Mouse (Mus musculus) forebrain, embryonic 13.5 days (tissue): ENCODE results near the gene C2cd4b. TPM values are rescaled to one million over a fixed set of nuclear protein-coding genes. Genes with fewer than 3 reads are reported as not detected.

Source experiments
- ATAC-seq: fragments of 200-750 bp; cut with Nextera tagmentation; 2 replicates; pipeline ENCODE4 v1.8.0; 2017
- H3K27ac ChIP-seq: fragments of 300-500 bp; sonication (generic); 2 replicates; pipeline ENCODE4 v1.5.1; 2015; ENCODE audit warnings: inconsistent platforms, mild to moderate bottlenecking, moderate library complexity
- H3K27me3 ChIP-seq: fragments of 300-500 bp; sonication (generic); 2 replicates; pipeline ENCODE4 v1.6.1; 2015; ENCODE audit warnings: mild to moderate bottlenecking, inconsistent platforms
- H3K36me3 ChIP-seq: fragments of 300-500 bp; sonication (generic); 2 replicates; pipeline ENCODE4 v1.6.1; 2015; ENCODE audit warnings: mild to moderate bottlenecking, inconsistent platforms; ENCODE audit not compliant: poor library complexity, severe bottlenecking
- H3K4me1 ChIP-seq: fragments of 300-500 bp; sonication (generic); 2 replicates; pipeline ENCODE4 v1.6.1; 2015; ENCODE audit warnings: inconsistent platforms
- H3K4me2 ChIP-seq: fragments of 300-500 bp; sonication (generic); 2 replicates; pipeline ENCODE4 v1.6.1; 2015; ENCODE audit warnings: inconsistent platforms, mild to moderate bottlenecking, moderate library complexity
- H3K4me3 ChIP-seq: fragments of 300-500 bp; sonication (generic); 2 replicates; pipeline ENCODE4 v1.5.1; 2015; ENCODE audit warnings: mild to moderate bottlenecking, inconsistent platforms
- H3K9ac ChIP-seq: fragments of 300-500 bp; sonication (generic); 2 replicates; pipeline ENCODE4 v1.6.1; 2015; ENCODE audit warnings: mild to moderate bottlenecking, inconsistent platforms
- H3K9me3 ChIP-seq: fragments of 300-500 bp; sonication (generic); replicated peaks from 2 replicates; pipeline ENCODE4 v1.6.1; 2016; ENCODE audit warnings: inconsistent platforms
- WGBS: fragments of 180-500 bp; shearing (Covaris S2); methylation state at CpG from one replicate; pipeline ENCODE4 v1.1.7; 2015; 5-methylcytosine and 5-hydroxymethylcytosine counted together
- polyA plus RNA-seq: library from polyadenylated mRNA; unstranded; fragments of >200 nt; fragmentation: Nextera tagmentation; extraction: Ambion mirVana; gene quantifications from 2 replicates; pipeline ENCODE4 v1.2.1, GENCODE M21; 2015

C2cd4b gene
- polyA plus RNA-seq: 0.15 TPM in 1 of 2 replicates, not detected in the other

GRCm38 (mm10) chr9:67759163-67759955 is at the start of gene C2cd4b:
TSS of gene C2cd4b (plus strand) at chr9:67759437.
- WGBS: 1% methylated on average over 49 of the region's 49 CpGs
- Histone ChIP-seq H3K4me3 (peak within 1 kb of the TSS; percentile 66), H3K36me3 (no peaks in the 10 kb centered on the region), H3K4me1 (peaks cover 9% of the 10 kb centered on the region), H3K9me3 (no peaks in the 10 kb centered on the region), H3K9ac (peak within 1 kb of the TSS; percentile 74), H3K27me3 (peaks cover 40% of the 10 kb centered on the region), H3K4me2 (peak within 1 kb of the TSS; percentile 94), H3K27ac (peak within 1 kb of the TSS; percentile 57; the same call in 1 of the 2 replicates)
- no peak for ATAC-seq

DNA sequence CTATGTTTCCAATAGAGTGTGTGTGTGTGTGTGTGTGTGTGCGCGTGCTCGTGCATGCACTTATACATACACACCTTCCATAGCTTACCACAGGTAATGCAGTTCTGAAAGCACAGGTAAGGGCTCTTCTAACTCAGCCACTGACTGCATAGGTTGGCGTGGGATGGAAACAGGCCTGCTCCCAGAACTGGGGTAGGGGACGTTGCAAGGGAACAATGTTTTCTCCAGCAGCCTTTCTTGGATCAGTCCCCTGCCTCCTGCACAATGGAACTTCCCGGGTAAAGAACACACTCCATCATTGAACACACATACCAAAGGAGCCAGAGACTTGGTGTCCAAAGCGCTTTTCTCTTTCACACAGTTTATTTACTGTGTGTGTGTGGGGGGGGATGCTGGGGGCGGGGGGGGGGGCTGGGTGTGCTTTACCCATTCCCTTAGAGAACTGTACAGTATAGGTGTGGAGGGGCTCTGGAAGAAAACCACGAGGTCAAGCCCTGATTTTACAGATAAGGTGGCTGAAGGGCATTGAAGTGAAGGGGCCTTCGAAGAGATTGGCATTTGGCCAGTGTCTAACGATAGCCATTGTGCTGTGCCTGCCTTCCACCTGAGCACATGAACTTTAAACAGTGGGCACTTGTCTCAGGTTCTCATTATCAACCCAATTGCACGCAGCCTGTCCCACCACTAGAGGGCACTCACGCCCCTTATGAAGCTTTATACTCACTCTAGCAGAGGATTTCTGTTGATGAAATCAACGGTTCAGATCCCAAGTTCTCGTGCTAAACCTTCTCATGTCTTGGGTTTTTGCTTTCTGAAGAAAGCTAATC is 48.0 kb upstream of the C2cd4b start:
- Histone ChIP-seq H3K27me3 (no peaks in the 10 kb centered on the region), H3K9ac (no peak overlapping the region), H3K27ac (no peak overlapping the region), H3K36me3 (no peaks in the 10 kb centered on the region), H3K4me3 (no peak overlapping the region), H3K4me1 (0 out of 2 replicates have a peak, but pooled peaks cover 4% of the 10 kb centered on the region), H3K4me2 (no peak overlapping the region), H3K9me3 (no peaks in the 10 kb centered on the region)
- 39% methylated on average over 15 of the region's 15 CpGs for WGBS
- peak; percentile 51; the same call in 1 of the 2 replicates for ATAC-seq

DNA sequence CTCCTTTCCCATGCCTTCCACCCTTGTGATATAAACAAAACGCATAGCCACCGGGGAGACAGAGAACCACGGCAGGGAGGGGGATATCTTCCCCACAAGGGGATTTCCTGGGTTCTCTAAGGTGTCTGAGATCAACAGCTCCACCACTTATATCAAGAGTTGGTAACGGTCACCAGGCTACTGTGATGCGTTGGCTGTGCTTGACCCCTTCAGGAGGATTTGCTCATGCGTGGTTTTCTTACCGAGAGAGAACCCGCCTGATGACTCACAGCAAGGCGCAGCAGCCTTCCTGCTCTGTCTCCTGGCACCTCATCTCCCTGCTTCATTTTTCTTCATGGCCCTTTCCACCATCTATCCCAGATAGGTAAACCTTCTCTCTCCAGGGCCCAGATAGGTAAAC is 47.1 kb upstream of the C2cd4b start:
- no peak overlapping the region for H3K9ac ChIP-seq
- 86% methylated on average over 9 of the region's 9 CpGs for WGBS
- no peaks in the 10 kb centered on the region for H3K27me3 ChIP-seq
- H3K4me1 ChIP-seq: 0 out of 2 replicates have a peak, but pooled peaks cover 4% of the 10 kb centered on the region
- no peaks in the 10 kb centered on the region for H3K9me3 ChIP-seq
- H3K4me3 ChIP-seq: no peak overlapping the region
- no peak for ATAC-seq
- no peak overlapping the region for H3K4me2 ChIP-seq
- H3K36me3 ChIP-seq: no peaks in the 10 kb centered on the region
- no peak overlapping the region for H3K27ac ChIP-seq

DNA sequence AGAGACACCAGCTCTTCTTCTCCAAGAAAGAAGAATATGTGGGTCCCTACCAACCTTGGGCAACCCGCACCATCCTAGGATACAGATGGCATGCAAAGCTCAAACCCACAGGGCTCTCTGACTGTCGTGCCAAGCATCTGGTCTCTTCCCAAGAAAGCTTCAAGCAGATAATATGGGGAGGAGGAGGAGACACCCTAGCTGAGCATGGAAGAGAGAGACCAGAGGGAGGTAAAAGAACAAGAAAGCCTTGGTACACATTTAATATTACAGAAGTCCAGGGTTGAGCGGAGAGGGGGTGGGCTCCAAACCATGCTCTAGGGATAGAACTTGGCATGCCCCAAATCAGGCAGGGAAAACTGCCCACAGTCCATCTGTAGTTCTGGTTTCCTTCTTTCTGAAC is 42.2 kb upstream of the C2cd4b start:
- 93% methylated on average over 3 of the region's 3 CpGs for WGBS
- Histone ChIP-seq H3K9ac (no peak overlapping the region), H3K36me3 (no peaks in the 10 kb centered on the region)

DNA sequence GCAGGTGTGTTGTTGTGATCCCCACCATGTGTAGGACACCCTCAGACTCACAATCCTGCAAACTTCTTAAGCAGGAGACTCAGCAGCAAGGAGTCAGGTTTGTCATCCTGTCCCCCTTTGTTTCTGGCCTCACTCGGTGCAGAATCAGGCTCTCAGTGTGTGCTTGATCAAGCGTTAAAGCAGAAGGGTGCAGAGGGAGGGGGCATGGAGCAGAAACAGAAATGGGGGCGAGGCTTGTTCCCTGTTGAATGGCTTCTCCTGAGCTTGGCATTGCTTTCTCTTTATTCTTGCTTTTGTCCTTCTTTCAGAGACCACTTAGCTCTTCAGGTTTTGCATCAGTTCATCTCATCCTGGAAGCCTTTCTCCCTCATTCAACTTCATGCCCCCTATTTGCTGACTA is 40.6 kb upstream of the C2cd4b start:
- H3K27ac ChIP-seq: no peak overlapping the region
- no peak overlapping the region for H3K4me2 ChIP-seq
- no peak overlapping the region for H3K4me3 ChIP-seq
- H3K27me3 ChIP-seq: no peaks in the 10 kb centered on the region
- no peaks in the 10 kb centered on the region for H3K36me3 ChIP-seq
- peaks cover 13% of the 10 kb centered on the region for H3K4me1 ChIP-seq
- H3K9me3 ChIP-seq: no peaks in the 10 kb centered on the region
- 0% methylated on average over 3 of the region's 3 CpGs for WGBS
- no peak overlapping the region for H3K9ac ChIP-seq
- ATAC-seq: no peak

More for the DNA sequence above, 42.2 kb upstream of the C2cd4b start:
- H3K4me3 ChIP-seq: no peak overlapping the region
- ATAC-seq: no peak
- H3K4me1 ChIP-seq: peaks cover 13% of the 10 kb centered on the region
- H3K27ac ChIP-seq: no peak overlapping the region
- H3K4me2 ChIP-seq: no peak overlapping the region
- no peaks in the 10 kb centered on the region for H3K9me3 ChIP-seq
- no peaks in the 10 kb centered on the region for H3K27me3 ChIP-seq

- Histone ChIP-seq H3K27me3 (no peaks in the 10 kb centered on the region), H3K4me2 (no peak overlapping the region), H3K9me3 (no peaks in the 10 kb centered on the region), H3K9ac (no peak overlapping the region), H3K4me3 (no peak overlapping the region), H3K27ac (no peak overlapping the region), H3K36me3 (no peaks in the 10 kb centered on the region), H3K4me1 (peaks cover 13% of the 10 kb centered on the region)
- ATAC-seq: no peak
- 75% methylated on average over 3 of the region's 3 CpGs for WGBS
These were observed 39.1 kb upstream of the C2cd4b start for GRCm38 (mm10) chr9:67720150-67720549.

DNA sequence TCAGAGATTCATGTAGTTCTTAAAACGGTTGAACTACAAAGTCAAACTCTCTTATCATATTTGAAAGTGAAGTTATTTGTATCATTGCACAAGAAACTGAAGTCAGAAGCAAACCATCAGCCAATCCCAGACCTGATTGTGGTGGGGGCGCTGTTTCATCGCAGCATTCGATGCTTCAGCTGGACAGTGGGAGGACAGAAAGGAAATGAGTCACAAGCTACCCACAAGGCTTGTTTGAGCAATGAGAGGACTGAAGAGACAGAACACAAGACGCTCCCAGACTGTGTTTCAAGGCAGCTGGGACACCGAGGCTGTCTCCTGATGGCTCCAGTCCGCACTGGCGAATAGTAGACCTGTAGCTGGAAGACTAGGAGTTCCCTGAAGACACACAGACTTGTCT is 36.9 kb upstream of the C2cd4b start:
- WGBS: 91% methylated on average over 8 of the region's 8 CpGs
- H3K36me3 ChIP-seq: no peaks in the 10 kb centered on the region

GRCm38 (mm10) chr9:67725196-67725595 is 34.0 kb upstream of the C2cd4b start:
- H3K36me3 ChIP-seq: no peaks in the 10 kb centered on the region
- H3K27me3 ChIP-seq: no peaks in the 10 kb centered on the region
- no peaks in the 10 kb centered on the region for H3K9me3 ChIP-seq
- no peak for ATAC-seq
- H3K4me3 ChIP-seq: no peak overlapping the region
- no peaks in the 10 kb centered on the region for H3K4me1 ChIP-seq
- H3K4me2 ChIP-seq: no peak overlapping the region
- WGBS: 70% methylated on average over 3 of the region's 3 CpGs
- no peak overlapping the region for H3K9ac ChIP-seq
- H3K27ac ChIP-seq: no peak overlapping the region

More for the DNA sequence above, 36.9 kb upstream of the C2cd4b start:
- no peaks in the 10 kb centered on the region for H3K27me3 ChIP-seq
- H3K9me3 ChIP-seq: no peaks in the 10 kb centered on the region
- H3K4me3 ChIP-seq: no peak overlapping the region
- no peak overlapping the region for H3K4me2 ChIP-seq
- peaks cover 13% of the 10 kb centered on the region for H3K4me1 ChIP-seq
- H3K9ac ChIP-seq: no peak overlapping the region
- no peak for ATAC-seq
- H3K27ac ChIP-seq: no peak overlapping the region

- H3K27me3 ChIP-seq: no peaks in the 10 kb centered on the region
- no peak overlapping the region for H3K27ac ChIP-seq
- H3K9me3 ChIP-seq: no peaks in the 10 kb centered on the region
- no peaks in the 10 kb centered on the region for H3K36me3 ChIP-seq
- no peaks in the 10 kb centered on the region for H3K4me1 ChIP-seq
- H3K4me3 ChIP-seq: no peak overlapping the region
- no peak overlapping the region for H3K4me2 ChIP-seq
- no peak for ATAC-seq
- H3K9ac ChIP-seq: no peak overlapping the region
- 94% methylated on average over 15 of the region's 15 CpGs for WGBS
These were observed 25.5 kb upstream of the C2cd4b start for GRCm38 (mm10) chr9:67733716-67734115.

GRCm38 (mm10) chr9:67735426-67735825 is 23.8 kb upstream of the C2cd4b start:
- H3K27ac ChIP-seq: no peak overlapping the region
- H3K9me3 ChIP-seq: no peaks in the 10 kb centered on the region
- ATAC-seq: no peak
- H3K4me3 ChIP-seq: no peak overlapping the region
- WGBS: 54% methylated on average over 11 of the region's 11 CpGs
- no peaks in the 10 kb centered on the region for H3K36me3 ChIP-seq
- H3K4me1 ChIP-seq: no peaks in the 10 kb centered on the region
- no peak overlapping the region for H3K9ac ChIP-seq
- no peaks in the 10 kb centered on the region for H3K27me3 ChIP-seq
- no peak overlapping the region for H3K4me2 ChIP-seq

DNA sequence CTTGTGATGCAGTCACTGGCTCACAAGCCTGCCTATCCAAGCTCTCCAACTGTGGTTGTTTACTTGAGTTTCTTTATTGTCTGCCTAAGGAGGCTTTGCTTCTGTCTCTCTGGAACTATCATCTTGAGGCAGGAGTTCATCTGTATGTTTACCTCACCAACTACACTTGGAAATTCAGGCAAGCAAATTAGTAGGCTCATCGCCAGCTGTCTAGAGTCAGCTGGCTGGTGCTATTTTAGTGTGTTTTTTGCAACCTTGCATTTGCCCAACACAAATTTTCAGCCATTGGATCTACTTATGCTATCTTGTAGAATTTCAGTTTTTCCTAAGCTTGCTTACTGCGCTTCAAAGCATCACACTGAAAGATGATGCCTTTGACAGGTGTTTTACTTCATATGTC is 18.0 kb upstream of the C2cd4b start:
- Histone ChIP-seq H3K4me3 (no peak overlapping the region), H3K4me1 (no peaks in the 10 kb centered on the region), H3K9me3 (no peaks in the 10 kb centered on the region), H3K4me2 (no peak overlapping the region), H3K36me3 (no peaks in the 10 kb centered on the region), H3K27me3 (no peaks in the 10 kb centered on the region), H3K27ac (no peak overlapping the region), H3K9ac (no peak overlapping the region)
- 93% methylated on average over 2 of the region's 2 CpGs for WGBS
- no peak for ATAC-seq
